Mouse (Mus musculus) liver, adult 2 months (tissue): ENCODE results near the gene Atp2c2. TPM values are rescaled to one million over a fixed set of nuclear protein-coding genes. Genes with fewer than 3 reads are reported as not detected.

Experiments
- DNase-seq: peaks from one replicate; pipeline ENCODE4 v3.0.0-alpha.2; 2011; ENCODE audit warnings: low read depth, low spot score; ENCODE audit errors: extremely low read depth
- H3K27ac ChIP-seq: fragments of 200-500 bp; replicated peaks from 2 replicates; pipeline ENCODE4 v1.5.1; 2012; ENCODE audit warnings: low read depth, mild to moderate bottlenecking, control low read depth, inconsistent platforms, low read length; ENCODE audit not compliant: insufficient read depth
- H3K27me3 ChIP-seq: fragments of 200-500 bp; 2 replicates; pipeline ENCODE4 v1.6.1; 2012; ENCODE audit warnings: mild to moderate bottlenecking, moderate library complexity, low read length, inconsistent platforms; ENCODE audit not compliant: control insufficient read depth, insufficient read depth
- H3K36me3 ChIP-seq: fragments of 200-500 bp; 2 replicates; pipeline ENCODE4 v1.6.1; 2012; ENCODE audit warnings: low read length, inconsistent platforms; ENCODE audit not compliant: control insufficient read depth, insufficient read depth
- H3K4me1 ChIP-seq: fragments of 200-500 bp; 2 replicates; pipeline ENCODE4 v1.6.1; 2011; ENCODE audit warnings: low read length; ENCODE audit not compliant: control insufficient read depth, insufficient read depth
- H3K4me3 ChIP-seq: fragments of 200-500 bp; 2 replicates; pipeline ENCODE4 v1.5.1; 2011; ENCODE audit warnings: low read depth, mild to moderate bottlenecking, control low read depth, low read length, moderate library complexity; ENCODE audit not compliant: insufficient read depth
- H3K79me2 ChIP-seq: fragments of 200-500 bp; 2 replicates; pipeline ENCODE4 v1.6.1; 2012; ENCODE audit warnings: inconsistent platforms, mild to moderate bottlenecking, low read length, moderate library complexity; ENCODE audit not compliant: control insufficient read depth, insufficient read depth
- H3K9ac ChIP-seq: fragments of 200-500 bp; 2 replicates; pipeline ENCODE4 v1.6.1; 2012; ENCODE audit warnings: low read depth, mild to moderate bottlenecking, control low read depth, inconsistent platforms, low read length
- CTCF ChIP-seq: fragments of 200-500 bp; IDR thresholded peaks from 2 replicates; pipeline ENCODE4 v1.5.1; 2011; ENCODE audit warnings: low read depth, low read length, control low read depth
- POLR2A ChIP-seq: fragments of 200-500 bp; IDR thresholded peaks from 2 replicates; pipeline ENCODE4 v1.6.1; 2011; ENCODE audit warnings: low read length, control low read depth; ENCODE audit not compliant: insufficient read depth; ENCODE audit errors: extremely low read depth
- WGBS: fragments of 180-500 bp; shearing (Covaris S2); methylation state at CpG from one replicate; pipeline ENCODE4 v1.1.7; 2018; 5-methylcytosine and 5-hydroxymethylcytosine counted together
- polyA plus RNA-seq: library from polyadenylated mRNA; depleted of rRNA; stranded (reverse); fragments of >200 nt; gene quantifications from 2 replicates; pipeline ENCODE4 v1.2.3, GENCODE M21; 2012
- total RNA-seq: library from RNA; depleted of rRNA; stranded (reverse); fragments of >200 nt; gene quantifications from 2 replicates; pipeline ENCODE4 v1.2.3, GENCODE M21; 2014

Gene Atp2c2
- total and polyA plus RNA-seq, 2 experiments, result not detected

DNA sequence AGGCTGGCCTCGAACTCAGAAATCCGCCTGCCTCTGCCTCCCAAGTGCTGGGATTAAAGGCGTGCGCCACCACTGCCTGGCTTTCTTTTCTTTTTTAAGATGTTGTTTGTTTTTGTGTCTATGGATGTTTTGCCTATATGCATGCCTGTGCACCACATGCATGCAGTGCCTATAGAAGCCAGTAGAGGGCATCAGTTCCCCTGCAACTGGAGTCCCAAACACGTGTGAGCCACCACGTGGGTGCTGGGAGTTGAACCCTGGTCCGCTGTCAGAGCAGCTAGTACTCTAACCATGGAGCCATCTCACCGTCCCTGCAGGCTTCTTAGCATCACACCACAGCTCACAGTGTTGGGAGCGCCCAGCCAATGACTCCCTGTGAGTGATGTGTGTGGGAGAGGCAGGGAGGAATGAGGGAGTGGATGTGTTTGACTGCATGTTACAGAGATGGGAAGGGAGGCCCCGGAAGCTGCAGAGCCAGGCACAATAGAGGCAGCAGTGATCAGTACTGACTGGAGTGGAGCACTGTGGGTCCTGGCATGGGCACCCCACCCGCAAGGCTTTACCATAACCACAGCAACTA, 25.7 kb upstream of the Atp2c2 start:
- Histone ChIP-seq H3K4me1 (no peaks in the 10 kb centered on the region; the same call in 1 of the 2 replicates), H3K36me3 (no peaks in the 10 kb centered on the region), H3K9ac (no peak overlapping the region), H3K79me2 (no peaks in the 10 kb centered on the region), H3K27me3 (no peaks in the 10 kb centered on the region), H3K27ac (no peak overlapping the region), H3K4me3 (no peak overlapping the region)
- TF ChIP-seq POLR2A (no peak), CTCF (peak; percentile 10; the same call in 1 of the 2 replicates)
- no peak for DNase-seq
- WGBS, result 80% methylated on average over 11 of the region's 11 CpGs

DNA sequence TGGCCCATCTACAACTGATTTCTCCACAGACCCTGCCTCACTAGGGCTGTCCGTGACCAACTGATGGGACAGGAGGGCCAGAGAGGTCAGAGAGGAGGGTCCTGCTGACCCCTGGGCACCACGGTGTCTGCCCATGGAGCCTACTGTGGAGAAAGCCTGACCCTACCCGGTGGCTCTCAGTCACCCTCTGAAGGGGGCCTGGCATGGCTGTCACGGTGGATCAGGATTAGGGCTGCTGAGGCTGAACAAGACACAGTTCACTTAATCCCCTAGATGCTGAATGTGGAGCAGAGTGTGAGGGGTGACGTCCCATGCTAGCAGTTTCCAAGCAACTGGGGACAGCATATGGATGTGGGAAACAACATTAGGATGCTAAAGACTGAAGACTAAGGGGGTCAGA, 24.4 kb upstream of the Atp2c2 start:
- H3K36me3 ChIP-seq, result no peaks in the 10 kb centered on the region
- WGBS, result 80% methylated on average over 5 of the region's 5 CpGs
- H3K27me3 ChIP-seq, result no peaks in the 10 kb centered on the region
- no peak overlapping the region for H3K9ac ChIP-seq
- H3K4me1 ChIP-seq, result no peaks in the 10 kb centered on the region; the same call in 1 of the 2 replicates
- no peaks in the 10 kb centered on the region for H3K79me2 ChIP-seq
- DNase-seq, result no peak
- TF ChIP-seq CTCF (no peak), POLR2A (no peak)
- no peak overlapping the region for H3K27ac ChIP-seq
- no peak overlapping the region for H3K4me3 ChIP-seq

DNA sequence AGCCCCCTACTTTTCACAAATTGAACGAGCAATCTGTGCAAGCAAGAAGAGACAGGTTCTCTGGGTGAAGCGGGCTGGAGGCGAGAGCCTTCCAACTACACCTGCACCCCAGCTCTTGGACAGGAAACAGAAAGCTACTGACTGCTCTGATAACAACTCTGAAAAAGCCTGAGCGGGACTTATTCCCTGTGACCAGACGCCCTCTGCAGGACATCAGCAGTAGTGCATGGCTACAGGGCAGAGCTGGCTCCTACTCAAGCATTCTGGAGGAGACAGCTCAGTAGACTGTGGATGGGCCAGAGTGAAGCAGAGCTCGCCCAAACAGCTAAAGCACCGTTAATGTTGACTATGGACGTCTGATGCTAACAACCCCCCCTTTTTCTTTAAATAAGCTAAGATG, 23.4 kb upstream of the Atp2c2 start:
- TF ChIP-seq POLR2A (no peak), CTCF (peak; percentile 97)
- Histone ChIP-seq H3K27ac (no peak overlapping the region), H3K4me1 (no peaks in the 10 kb centered on the region; the same call in 1 of the 2 replicates), H3K36me3 (no peaks in the 10 kb centered on the region), H3K9ac (no peak overlapping the region), H3K4me3 (no peak overlapping the region), H3K79me2 (no peaks in the 10 kb centered on the region), H3K27me3 (no peaks in the 10 kb centered on the region)
- 10% methylated on average over 8 of the region's 8 CpGs for WGBS
- DNase-seq, result peak; percentile 66

DNA sequence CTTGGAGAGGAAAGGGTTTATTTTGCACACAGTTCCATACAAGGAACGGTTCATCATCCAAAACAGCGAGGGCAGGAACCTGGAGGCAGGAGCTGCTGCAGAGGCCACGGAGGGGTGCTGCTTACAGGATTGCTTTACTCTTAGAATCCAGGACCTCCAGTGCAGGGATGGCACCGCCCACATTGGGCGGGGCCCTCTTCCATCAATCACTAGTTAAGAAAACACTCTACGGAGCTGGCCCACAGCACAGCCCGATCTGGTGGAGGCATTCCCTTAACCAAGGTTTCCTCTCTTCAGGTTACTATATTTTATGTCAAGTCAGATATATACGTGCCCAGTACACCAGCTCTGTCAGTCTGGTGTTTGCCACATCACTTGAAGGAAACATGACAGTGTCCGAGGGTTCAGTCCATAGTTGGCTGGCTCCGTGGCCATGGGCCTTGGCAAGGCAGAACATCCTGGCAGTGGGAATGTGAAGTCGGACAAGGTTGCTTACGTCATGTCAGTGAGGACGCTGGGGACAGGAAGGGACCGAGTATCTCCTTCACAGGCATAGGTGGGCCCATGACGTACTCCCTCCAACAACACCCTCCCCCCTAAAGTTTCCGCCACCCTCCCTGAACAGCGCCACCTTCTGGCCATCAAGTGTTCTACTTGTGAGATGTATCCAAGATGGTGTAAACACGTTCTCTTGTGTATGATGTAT, 21.5 kb upstream of the Atp2c2 start:
- Histone ChIP-seq H3K27me3 (no peaks in the 10 kb centered on the region), H3K27ac (no peak overlapping the region), H3K4me1 (no peaks in the 10 kb centered on the region; the same call in 1 of the 2 replicates), H3K36me3 (no peaks in the 10 kb centered on the region), H3K79me2 (no peaks in the 10 kb centered on the region), H3K9ac (no peak overlapping the region), H3K4me3 (no peak overlapping the region)
- peak; percentile 27 for DNase-seq
- TF ChIP-seq POLR2A (no peak), CTCF (peak; percentile 69)
- WGBS, result 11% methylated on average over 18 of the region's 18 CpGs

DNA sequence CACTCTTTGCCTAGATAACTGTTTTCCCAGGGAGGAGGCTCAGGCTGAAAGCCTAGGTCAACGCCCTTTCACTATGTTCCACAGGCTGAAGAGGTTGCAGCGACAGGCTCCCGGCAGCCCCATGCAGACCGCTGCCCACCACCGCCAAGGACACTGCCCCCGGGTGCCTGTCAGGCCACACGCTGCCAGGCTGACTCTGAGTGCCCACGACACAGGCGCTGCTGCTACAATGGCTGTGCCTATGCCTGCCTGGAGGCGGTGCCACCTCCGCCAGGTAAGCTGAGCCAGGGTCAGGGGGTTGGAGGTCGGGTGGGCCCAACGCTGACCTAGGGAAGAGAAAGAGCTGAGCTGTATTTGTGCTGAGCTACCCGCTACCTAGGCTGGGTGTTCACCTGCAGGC, 20.6 kb upstream of the Atp2c2 start:
- no peak overlapping the region for H3K4me3 ChIP-seq
- H3K4me1 ChIP-seq, result no peaks in the 10 kb centered on the region; the same call in 1 of the 2 replicates
- TF ChIP-seq POLR2A (no peak), CTCF (no peak)
- H3K27me3 ChIP-seq, result no peaks in the 10 kb centered on the region
- WGBS, result 60% methylated on average over 14 of the region's 14 CpGs
- H3K79me2 ChIP-seq, result no peaks in the 10 kb centered on the region
- no peak overlapping the region for H3K27ac ChIP-seq
- no peak overlapping the region for H3K9ac ChIP-seq
- no peak for DNase-seq
- no peaks in the 10 kb centered on the region for H3K36me3 ChIP-seq

DNA sequence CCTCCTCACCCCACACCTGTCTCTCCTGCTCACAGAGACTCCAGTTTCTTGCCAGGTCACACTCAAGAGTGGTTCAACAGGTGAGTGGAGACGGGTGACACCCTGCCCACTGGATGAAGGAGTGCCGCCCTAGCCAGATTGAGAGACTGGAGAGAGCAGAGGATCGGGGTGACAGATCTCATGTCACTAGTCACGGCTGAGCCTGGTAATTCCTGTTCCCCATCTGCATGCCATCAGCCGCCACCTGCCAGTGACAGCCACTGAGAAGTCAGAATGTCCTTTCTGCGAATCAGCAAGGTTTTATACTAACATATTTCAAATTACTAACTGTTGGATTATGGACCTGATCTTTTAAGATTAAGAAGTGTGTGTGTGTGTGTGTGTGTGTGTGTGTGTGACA, 9.2 kb upstream of the Atp2c2 start:
- TF ChIP-seq CTCF (no peak), POLR2A (no peak)
- Histone ChIP-seq H3K4me3 (no peak overlapping the region), H3K27ac (no peak overlapping the region), H3K79me2 (no peaks in the 10 kb centered on the region), H3K9ac (no peak overlapping the region), H3K4me1 (no peaks in the 10 kb centered on the region), H3K36me3 (no peaks in the 10 kb centered on the region), H3K27me3 (no peaks in the 10 kb centered on the region)
- WGBS, result 90% methylated on average over 6 of the region's 6 CpGs
- DNase-seq, result no peak
